Mouse (Mus musculus): Measurements from ENCODE around the gene Eci3.
"Not testable (repeated sequence)": the region's sequence is repeated elsewhere in the genome, so short reads cannot be mapped to it uniquely, and the experiment has no call there.

GRCm38 (mm10) chr13:34978635-34979034, 15.0 kb upstream of the Eci3 start:
- not testable (repeated sequence) for TF ChIP-seq POLR2A (IDR thresholded peaks at IDR 0.05; ENCODE audit: insufficient read length, low read depth); MAX (IDR thresholded peaks at IDR 0.05; ENCODE audit: low read depth)

All from myocyte (in vitro differentiated cells).